Mouse (Mus musculus) heart, postnatal 0 days (tissue): ENCODE results near the gene Ift122. TPM values are rescaled to one million over a fixed set of nuclear protein-coding genes. Genes with fewer than 3 reads are reported as not detected.

ENCODE experiments used
- ATAC-seq: fragments of 200-750 bp; cut with Nextera tagmentation; 2 replicates; pipeline ENCODE4 v1.8.0; 2017; ENCODE audit warnings: low read depth, moderate number of reproducible peaks, moderate library complexity; ENCODE audit not compliant: insufficient read depth
- DNase-seq: peaks from one replicate; pipeline ENCODE4 v3.0.0-alpha.2; 2016; ENCODE audit warnings: low spot score
- H3K27ac ChIP-seq: fragments of 300-500 bp; sonication (generic); 2 replicates; pipeline ENCODE4 v1.5.1; 2014; ENCODE audit warnings: low read depth, mild to moderate bottlenecking
- H3K27me3 ChIP-seq: fragments of 300-500 bp; sonication (generic); 2 replicates; pipeline ENCODE4 v1.6.1; 2014; ENCODE audit warnings: low read length, mixed read lengths; ENCODE audit not compliant: control insufficient read depth, insufficient read depth
- H3K36me3 ChIP-seq: fragments of 300-500 bp; sonication (generic); replicated peaks from 2 replicates; pipeline ENCODE4 v1.6.1; 2014; ENCODE audit warnings: low read length, mixed read lengths; ENCODE audit not compliant: control insufficient read depth, insufficient read depth
- H3K4me1 ChIP-seq: fragments of 300-500 bp; sonication (generic); 2 replicates; pipeline ENCODE4 v1.6.1; 2014; ENCODE audit warnings: antibody characterized with exemption; ENCODE audit not compliant: control insufficient read depth, insufficient read depth
- H3K4me2 ChIP-seq: fragments of 300-500 bp; sonication (generic); 2 replicates; pipeline ENCODE4 v1.6.1; 2014; ENCODE audit warnings: low read depth, mild to moderate bottlenecking, low read length, moderate library complexity
- H3K4me3 ChIP-seq: fragments of 300-500 bp; sonication (generic); 2 replicates; pipeline ENCODE4 v1.5.1; 2014; ENCODE audit warnings: low read depth, low read length
- H3K9ac ChIP-seq: fragments of 300-500 bp; sonication (generic); replicated peaks from 2 replicates; pipeline ENCODE4 v1.6.1; 2014; ENCODE audit warnings: low read depth, low read length, mixed read lengths
- H3K9me3 ChIP-seq: fragments of 300-500 bp; sonication (generic); replicated peaks from 2 replicates; pipeline ENCODE4 v1.6.1; 2016; ENCODE audit warnings: low read length; ENCODE audit not compliant: control insufficient read depth
- CTCF ChIP-seq: IDR thresholded peaks from 2 replicates; pipeline ENCODE4 v1.5.1; 2016; ENCODE audit warnings: antibody characterized with exemption, control low read depth, low read depth
- EP300 ChIP-seq: IDR thresholded peaks from 2 replicates; pipeline ENCODE4 v1.6.1; 2016; ENCODE audit warnings: antibody characterized with exemption, low read depth
- WGBS: fragments of 180-500 bp; shearing (Covaris S2); extraction: QIAGEN DNeasy Blood & Tissue Kit; methylation state at CpG from one replicate; pipeline ENCODE4 v1.1.7; 2014; 5-methylcytosine and 5-hydroxymethylcytosine counted together
- polyA plus RNA-seq: library from polyadenylated mRNA; unstranded; fragments of >200 nt; fragmentation: Nextera tagmentation; extraction: Ambion mirVana; gene quantifications from 2 replicates; pipeline ENCODE4 v1.2.1, GENCODE M21; 2015
- total RNA-seq: library from RNA; depleted of rRNA; stranded (reverse); fragments of >200 nt; gene quantifications from 2 replicates; pipeline ENCODE4 v1.2.3, GENCODE M21; 2014; ENCODE audit warnings: low replicate concordance; rRNA removed

The Ift122 gene
- 17.8 and 25.8 TPM in 2 replicates for total RNA-seq
- 13.3 and 13.5 TPM in 2 replicates for polyA plus RNA-seq

DNA sequence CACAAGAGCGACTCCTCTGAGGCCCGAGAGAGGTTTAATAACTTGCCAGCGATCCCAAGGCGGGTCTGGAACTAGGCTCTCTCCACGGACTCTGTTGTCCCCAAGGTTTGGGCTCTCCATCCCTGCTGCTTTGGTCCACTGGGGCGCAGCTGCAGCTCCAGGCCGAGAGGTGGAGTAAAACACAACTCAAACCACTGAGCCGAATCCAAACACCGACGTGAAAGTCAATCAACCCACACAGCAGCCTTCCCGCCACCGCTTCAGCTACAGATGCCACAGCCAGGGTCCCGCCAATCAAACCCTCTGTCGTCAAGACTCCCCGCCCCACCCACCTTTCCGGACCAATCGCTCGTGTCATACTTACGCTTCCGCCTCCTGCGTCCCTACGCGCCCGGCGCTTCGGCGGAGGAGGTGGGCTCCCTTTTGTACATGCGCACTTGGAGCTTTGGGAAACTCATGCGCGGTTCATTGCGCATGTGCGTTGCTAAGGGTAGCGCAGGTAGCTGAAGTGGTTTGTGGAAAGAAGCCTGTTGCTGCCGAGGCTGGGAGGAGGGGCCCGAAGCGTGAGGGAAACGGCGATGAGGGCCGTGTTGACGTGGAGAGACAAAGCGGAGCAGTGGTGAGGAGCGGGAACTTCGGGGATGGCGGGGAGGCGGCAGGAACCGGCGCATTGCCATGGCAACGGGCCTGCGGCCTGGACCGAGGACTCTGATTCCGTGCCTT, at the start of gene Ift122, which contains the start of gene Mbd4:
Gene Ift122, plus strand, starts transcription at position 380 of the 723 bp plus-strand sequence.
Gene Mbd4, minus strand, starts transcription at position 281 of the 723 bp plus-strand sequence.
- WGBS = under 1% methylated on average over 51 of the region's 51 CpGs
- peak within 1 kb of the TSS; percentile 73 for H3K27ac ChIP-seq

DNA sequence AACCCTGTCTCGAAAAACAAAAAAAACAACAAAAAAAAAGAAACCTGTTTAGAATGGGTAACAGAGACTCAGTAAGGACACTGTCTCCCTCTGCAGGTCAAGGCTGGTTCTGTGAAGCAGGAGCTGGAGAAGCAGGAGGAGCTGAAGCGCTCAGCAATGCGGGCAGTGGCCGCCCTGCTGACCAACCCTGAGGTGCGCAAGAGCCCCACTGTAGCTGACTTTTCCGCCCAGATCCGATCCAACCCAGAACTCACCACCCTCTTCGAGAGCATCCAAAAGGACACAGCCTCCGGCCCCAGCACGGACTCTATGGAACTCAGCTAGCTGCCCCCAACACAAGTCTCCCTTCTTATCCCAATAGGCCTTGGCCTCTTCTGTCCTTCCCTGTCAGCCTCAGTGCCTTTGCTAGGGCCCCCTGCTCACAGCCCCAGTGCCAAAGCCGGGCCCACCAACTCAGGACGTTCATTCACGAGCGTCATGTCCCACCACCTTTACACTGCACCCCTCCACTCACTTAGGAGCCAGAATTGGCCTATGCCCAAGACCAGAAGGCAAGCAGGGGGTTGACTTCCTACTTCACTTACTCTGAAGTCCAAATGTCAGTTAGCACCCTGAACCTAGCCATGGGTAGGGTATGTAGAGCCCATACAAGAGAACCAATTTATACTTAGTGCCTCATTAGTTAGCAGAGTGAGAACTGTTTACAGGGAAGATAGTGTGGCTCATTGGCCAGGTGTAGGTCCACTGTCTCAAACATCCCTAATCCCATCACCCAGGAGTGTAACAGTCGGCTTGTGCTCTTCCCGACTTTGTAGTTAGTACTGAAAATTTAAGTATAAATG, 49.5 kb upstream of the Ift122 start:
- whole genome bisulfite sequencing = 31% methylated on average over 16 of the region's 16 CpGs
- H3K9ac ChIP-seq = no peak overlapping the region

More for the DNA sequence above, at the start of gene Ift122, which contains the start of gene Mbd4:
- H3K4me2 ChIP-seq = peak within 1 kb of the TSS; percentile 69
- no peaks in the 10 kb centered on the region for H3K9me3 ChIP-seq
- peaks cover 16% of the 10 kb centered on the region; the same call in 1 of the 2 replicates for H3K4me1 ChIP-seq
- no peaks in the 10 kb centered on the region for H3K27me3 ChIP-seq
- H3K9ac ChIP-seq = peak within 1 kb of the TSS; percentile 22
- peaks cover 8% of the 10 kb centered on the region; the same call in 1 of the 2 replicates for H3K36me3 ChIP-seq
- no peak for TF ChIP-seq EP300
- TF ChIP-seq CTCF = peak; percentile 45
- H3K4me3 ChIP-seq = peak within 1 kb of the TSS; percentile 57
- ATAC-seq (peak; percentile 97), DNase-seq (peak; percentile 100)

DNA sequence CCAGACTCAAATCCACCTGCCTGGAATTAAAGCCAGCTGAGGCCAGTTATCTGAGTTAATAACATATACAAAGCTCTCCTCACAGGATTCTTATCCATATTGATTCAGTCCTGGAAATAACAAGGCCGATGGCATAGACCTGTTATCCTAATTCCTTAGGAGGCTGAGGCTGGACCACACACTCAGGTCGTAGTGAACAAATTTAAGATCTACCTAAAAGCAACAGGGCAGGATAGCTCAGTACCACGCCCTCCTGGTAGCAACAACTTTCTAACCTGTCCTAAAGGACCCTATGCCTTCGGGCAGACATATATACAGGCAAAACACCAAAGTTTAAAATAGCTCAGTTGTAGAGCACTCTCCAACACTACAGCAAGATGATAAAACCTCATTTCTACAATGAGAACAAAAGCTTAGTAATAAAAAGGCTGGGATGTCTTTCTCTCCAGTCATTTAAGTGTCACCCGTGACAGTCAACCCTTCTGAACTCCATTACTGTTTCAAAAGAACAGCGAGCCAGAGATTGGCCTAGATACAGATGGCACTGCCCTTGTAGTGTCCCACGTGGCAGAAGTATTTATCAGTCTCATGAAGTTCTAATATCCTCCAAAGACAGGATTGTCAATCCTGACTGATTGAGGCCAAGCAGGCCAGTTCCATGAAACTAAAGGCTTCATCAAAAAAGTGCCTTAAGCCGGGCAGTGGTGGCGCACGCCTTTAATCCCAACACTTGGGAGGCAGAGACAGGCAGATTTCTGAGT, 48.7 kb upstream of the Ift122 start:
- H3K36me3 ChIP-seq = peaks cover 69% of the 10 kb centered on the region
- ATAC-seq = no peak

More for the DNA sequence above, 49.5 kb upstream of the Ift122 start:
- ATAC-seq = peak; percentile 63
- TF ChIP-seq CTCF = peak; percentile 79
- TF ChIP-seq EP300 = no peak
- Histone ChIP-seq H3K4me3 (no peak overlapping the region), H3K4me2 (no peak overlapping the region), H3K36me3 (peaks cover 78% of the 10 kb centered on the region), H3K4me1 (peaks cover 18% of the 10 kb centered on the region), H3K9me3 (no peaks in the 10 kb centered on the region), H3K27ac (no peak overlapping the region), H3K27me3 (no peaks in the 10 kb centered on the region)
- DNase-seq = peak; percentile 86

GRCm38 (mm10) chr6:115807464-115808195, 45.6 kb upstream of the Ift122 start:
- H3K9ac ChIP-seq = peak overlapping the region; percentile 97
- no peak for TF ChIP-seq CTCF
- no peak for TF ChIP-seq EP300
- DNase-seq = no peak
- 2% methylated on average over 15 of the region's 15 CpGs for WGBS
- ATAC-seq = no peak
- peak overlapping the region; percentile 80 for H3K4me2 ChIP-seq
- H3K9me3 ChIP-seq = no peaks in the 10 kb centered on the region
- H3K27ac ChIP-seq = peak overlapping the region; percentile 96
- no peaks in the 10 kb centered on the region for H3K27me3 ChIP-seq
- H3K36me3 ChIP-seq = peaks cover 41% of the 10 kb centered on the region
- peaks cover 18% of the 10 kb centered on the region for H3K4me1 ChIP-seq
- H3K4me3 ChIP-seq = peak overlapping the region; percentile 89

More for the DNA sequence above, 48.7 kb upstream of the Ift122 start:
- TF ChIP-seq EP300 = no peak
- no peak for TF ChIP-seq CTCF
- no peak overlapping the region for H3K4me2 ChIP-seq
- H3K27me3 ChIP-seq = no peaks in the 10 kb centered on the region
- H3K4me1 ChIP-seq = peaks cover 18% of the 10 kb centered on the region
- no peaks in the 10 kb centered on the region for H3K9me3 ChIP-seq
- no peak overlapping the region for H3K27ac ChIP-seq
- DNase-seq = no peak
- H3K4me3 ChIP-seq = no peak overlapping the region
- WGBS = 54% methylated on average over 10 of the region's 10 CpGs
- no peak overlapping the region for H3K9ac ChIP-seq
